Mouse (Mus musculus) stomach, embryonic 16.5 days (tissue): ENCODE measurements around the gene Zbtb8b. TPM values are rescaled to one million over a fixed set of nuclear protein-coding genes. Genes with fewer than 3 reads are reported as not detected.

Experiments
- ATAC-seq: fragments of 200-750 bp; cut with Nextera tagmentation; 2 replicates; pipeline ENCODE4 v1.8.0; 2017; ENCODE audit warnings: moderate number of reproducible peaks, moderate TSS enrichment; ENCODE audit not compliant: insufficient read depth, low FRiP score
- H3K27ac ChIP-seq: fragments of 300-500 bp; sonication (generic); 2 replicates; pipeline ENCODE4 v1.5.1; 2014; ENCODE audit warnings: low read length
- H3K27me3 ChIP-seq: fragments of 300-500 bp; sonication (generic); 2 replicates; pipeline ENCODE4 v1.6.1; 2014; ENCODE audit warnings: low read length, control low read depth, mixed read lengths; ENCODE audit not compliant: control insufficient read depth, insufficient read depth
- H3K36me3 ChIP-seq: fragments of 300-500 bp; sonication (generic); 2 replicates; pipeline ENCODE4 v1.6.1; 2014; ENCODE audit warnings: low read length; ENCODE audit not compliant: control insufficient read depth, insufficient read depth
- H3K4me1 ChIP-seq: fragments of 300-500 bp; sonication (generic); 2 replicates; pipeline ENCODE4 v1.6.1; 2014; ENCODE audit warnings: low read length, control low read depth, mixed read lengths; ENCODE audit not compliant: control insufficient read depth, insufficient read depth
- H3K4me2 ChIP-seq: fragments of 300-500 bp; sonication (generic); 2 replicates; pipeline ENCODE4 v1.6.1; 2014; ENCODE audit warnings: low read depth, low read length, mixed read lengths
- H3K4me3 ChIP-seq: fragments of 300-500 bp; sonication (generic); replicated peaks from 2 replicates; pipeline ENCODE4 v1.5.1; 2014; ENCODE audit warnings: mild to moderate bottlenecking, low read length
- H3K9ac ChIP-seq: fragments of 300-500 bp; sonication (generic); 2 replicates; pipeline ENCODE4 v1.6.1; 2014; ENCODE audit warnings: low read length
- H3K9me3 ChIP-seq: fragments of 300-500 bp; sonication (generic); replicated peaks from 2 replicates; pipeline ENCODE4 v1.6.1; 2016; ENCODE audit warnings: low read length, control low read depth; ENCODE audit not compliant: control insufficient read depth
- WGBS: fragments of 180-500 bp; shearing (Covaris S2); extraction: QIAGEN DNeasy Blood & Tissue Kit; methylation state at CpG from one replicate; pipeline ENCODE4 v1.1.7; 2014; 5-methylcytosine and 5-hydroxymethylcytosine counted together
- polyA plus RNA-seq: library from polyadenylated mRNA; unstranded; fragments of >200 nt; fragmentation: Nextera tagmentation; extraction: Ambion mirVana; gene quantifications from 2 replicates; pipeline ENCODE4 v1.2.1, GENCODE M21; 2015

Gene Zbtb8b
- polyA plus RNA-seq, 1 experiment from 2014 or later = 1.6 TPM

DNA sequence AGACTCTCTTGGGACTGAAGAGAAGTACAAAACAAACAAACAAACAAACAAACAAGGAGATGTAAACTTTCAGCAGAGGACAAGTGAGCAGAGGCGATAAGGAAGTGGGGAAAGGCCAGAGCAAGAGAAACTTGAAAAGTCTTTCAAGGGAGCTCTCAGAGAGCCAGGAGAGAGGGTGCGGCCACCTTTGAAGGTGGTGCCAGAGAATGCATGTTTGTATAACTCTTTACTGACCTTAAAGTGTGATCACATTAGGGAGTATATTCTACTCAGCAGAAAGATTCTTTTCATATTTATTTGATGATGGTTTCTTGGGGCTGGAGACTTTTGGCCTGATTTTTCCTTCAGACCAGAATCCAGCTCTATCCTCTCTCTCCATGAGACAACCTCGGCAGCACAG, 43.7 kb downstream of the Zbtb8b start:
- Histone ChIP-seq H3K4me1 (peaks cover 2% of the 10 kb centered on the region; the same call in 1 of the 2 replicates), H3K9me3 (no peaks in the 10 kb centered on the region), H3K27me3 (no peaks in the 10 kb centered on the region), H3K27ac (no peak overlapping the region), H3K4me3 (no peak overlapping the region), H3K36me3 (no peaks in the 10 kb centered on the region), H3K4me2 (no peak overlapping the region), H3K9ac (no peak overlapping the region)
- ATAC-seq = no peak
- WGBS = 65% methylated on average over 3 of the region's 3 CpGs

DNA sequence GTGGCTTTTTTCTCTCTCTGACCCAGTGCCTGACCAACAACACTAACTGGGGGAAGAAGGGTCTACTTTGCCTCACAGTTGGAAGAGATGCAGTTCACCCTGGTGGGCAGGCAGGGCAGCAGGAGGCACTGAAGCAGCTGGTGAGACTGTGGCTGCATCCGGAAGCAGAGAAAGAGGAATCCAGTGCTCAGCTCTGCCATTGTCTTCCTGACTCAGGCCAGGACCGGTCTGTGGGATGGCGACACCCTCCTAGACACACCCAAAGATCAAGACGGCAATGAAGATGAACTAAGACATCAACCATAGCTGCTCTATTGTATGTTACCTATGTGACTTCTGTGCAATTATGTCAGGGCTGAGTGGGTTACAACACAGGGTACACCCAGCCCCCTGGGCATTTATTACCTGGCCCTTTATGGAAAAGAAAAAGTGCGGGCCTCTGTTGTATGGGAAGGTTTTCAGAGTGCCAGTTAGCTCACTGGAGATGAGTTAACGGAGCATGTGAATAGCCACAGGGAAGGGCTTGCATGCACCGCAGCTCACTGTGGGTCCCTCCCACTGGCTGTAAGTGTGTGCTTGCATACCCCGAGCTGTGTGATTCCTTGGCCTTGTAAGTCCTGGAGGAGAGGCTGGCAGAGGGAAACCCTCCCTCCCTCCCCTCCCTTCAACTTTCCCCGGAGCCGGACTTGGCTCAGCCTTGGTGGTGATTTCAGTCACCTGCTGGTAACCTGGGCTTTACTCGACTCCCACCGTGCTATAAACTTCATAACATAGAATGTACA, 46.4 kb downstream of the Zbtb8b start:
- Histone ChIP-seq H3K4me3 (no peak overlapping the region), H3K4me2 (no peak overlapping the region), H3K27me3 (no peaks in the 10 kb centered on the region), H3K36me3 (no peaks in the 10 kb centered on the region), H3K9ac (0 out of 2 replicates have a peak overlapping the region, but pooled peaks have one; percentile 33), H3K9me3 (no peaks in the 10 kb centered on the region), H3K4me1 (peaks cover 2% of the 10 kb centered on the region; the same call in 1 of the 2 replicates), H3K27ac (no peak overlapping the region)
- WGBS = 42% methylated on average over 12 of the region's 12 CpGs
- peak; percentile 66; the same call in 1 of the 2 replicates for ATAC-seq

DNA sequence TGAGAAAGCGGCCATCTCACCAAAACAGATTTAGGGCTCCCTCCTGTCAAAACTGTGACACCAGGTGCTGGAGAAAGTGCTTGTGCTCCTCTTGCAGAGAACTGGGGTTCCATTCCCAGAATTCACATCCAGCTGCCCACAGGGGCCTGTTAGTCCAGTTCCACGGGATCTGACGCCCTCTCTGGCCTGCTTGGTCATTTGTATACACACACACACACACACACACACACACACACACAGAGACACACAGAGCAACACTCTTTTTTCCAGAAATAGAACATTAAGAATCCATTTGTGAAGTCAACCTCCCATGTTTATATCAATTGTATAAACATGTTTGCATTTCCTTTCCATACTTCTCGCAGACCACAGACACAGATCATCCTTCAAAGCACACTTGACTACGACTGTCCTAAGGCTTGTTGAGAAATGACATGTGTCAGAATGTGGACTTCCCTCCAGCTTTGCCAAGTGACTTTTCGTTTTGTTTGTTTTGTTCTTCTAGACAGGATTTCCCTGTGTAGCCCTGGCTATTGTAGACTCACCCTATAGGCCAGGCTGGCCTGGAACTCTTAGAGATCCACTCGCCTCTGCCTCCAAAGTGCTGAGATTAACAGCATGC, 49.6 kb downstream of the Zbtb8b start:
- H3K36me3 ChIP-seq = no peaks in the 10 kb centered on the region
- no peak overlapping the region for H3K4me3 ChIP-seq
- no peak overlapping the region for H3K4me2 ChIP-seq
- peaks cover 2% of the 10 kb centered on the region; the same call in 1 of the 2 replicates for H3K4me1 ChIP-seq
- 61% methylated on average over 7 of the region's 7 CpGs for WGBS
- no peak overlapping the region for H3K27ac ChIP-seq
- H3K27me3 ChIP-seq = no peaks in the 10 kb centered on the region
- no peaks in the 10 kb centered on the region for H3K9me3 ChIP-seq
- no peak for ATAC-seq
- no peak overlapping the region for H3K9ac ChIP-seq

DNA sequence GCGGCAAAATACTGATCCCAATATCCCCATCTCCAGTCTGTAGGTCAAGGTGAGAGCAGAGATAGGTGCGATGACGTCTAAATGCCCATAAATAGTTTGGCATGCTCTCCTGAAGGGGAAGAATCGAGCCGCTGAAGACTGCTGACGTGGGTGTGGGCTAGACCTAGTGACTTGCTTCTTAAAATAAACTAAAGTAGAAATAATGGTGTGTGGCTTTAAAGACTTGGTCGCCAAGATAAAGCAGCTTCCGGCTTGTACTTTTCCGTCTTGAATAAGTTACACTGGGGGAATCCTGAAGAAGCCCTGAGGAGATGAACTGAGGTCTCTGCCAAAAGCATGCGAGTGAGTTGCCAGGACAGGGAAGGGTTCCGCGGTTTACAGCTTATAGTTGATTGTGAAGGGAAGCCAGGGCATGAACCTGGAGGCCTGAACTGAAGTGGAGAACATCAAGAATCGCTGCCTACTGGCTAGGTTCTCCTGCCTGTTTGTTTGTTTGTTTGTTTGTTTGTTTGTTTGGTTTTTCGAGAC, 50.4 kb downstream of the Zbtb8b start:
- Histone ChIP-seq H3K9me3 (no peaks in the 10 kb centered on the region), H3K9ac (no peak overlapping the region), H3K4me3 (no peak overlapping the region), H3K27me3 (no peaks in the 10 kb centered on the region), H3K36me3 (no peaks in the 10 kb centered on the region), H3K27ac (no peak overlapping the region), H3K4me1 (peaks cover 2% of the 10 kb centered on the region; the same call in 1 of the 2 replicates), H3K4me2 (no peak overlapping the region)
- 81% methylated on average over 14 of the region's 14 CpGs for WGBS
- ATAC-seq = no peak

DNA sequence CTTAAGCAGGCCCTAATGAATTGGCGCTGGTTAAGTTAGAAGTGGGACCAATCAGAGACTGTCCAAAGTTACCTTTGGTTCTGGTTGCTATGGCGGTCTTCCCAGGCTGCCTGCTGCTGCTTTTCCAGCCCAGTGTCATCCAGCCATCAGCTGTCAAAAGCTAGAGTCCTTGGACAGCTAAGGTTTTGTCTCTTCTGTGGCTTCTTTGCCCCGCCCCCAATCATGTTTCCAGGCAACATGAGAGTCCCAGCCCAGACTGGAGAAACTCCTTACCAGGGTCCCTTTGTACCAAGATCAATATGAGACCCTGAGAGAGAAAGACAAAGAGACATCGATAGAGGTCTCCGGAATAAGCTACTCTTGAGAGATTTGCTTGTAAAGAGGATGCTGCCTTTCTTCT, 52.2 kb downstream of the Zbtb8b start:
- Histone ChIP-seq H3K27me3 (no peaks in the 10 kb centered on the region), H3K4me2 (no peak overlapping the region), H3K36me3 (no peaks in the 10 kb centered on the region), H3K4me3 (no peak overlapping the region), H3K4me1 (0 out of 2 replicates have a peak, but pooled peaks cover 7% of the 10 kb centered on the region), H3K9ac (no peak overlapping the region), H3K27ac (no peak overlapping the region), H3K9me3 (no peaks in the 10 kb centered on the region)
- no peak for ATAC-seq
- 77% methylated on average over 5 of the region's 5 CpGs for WGBS

DNA sequence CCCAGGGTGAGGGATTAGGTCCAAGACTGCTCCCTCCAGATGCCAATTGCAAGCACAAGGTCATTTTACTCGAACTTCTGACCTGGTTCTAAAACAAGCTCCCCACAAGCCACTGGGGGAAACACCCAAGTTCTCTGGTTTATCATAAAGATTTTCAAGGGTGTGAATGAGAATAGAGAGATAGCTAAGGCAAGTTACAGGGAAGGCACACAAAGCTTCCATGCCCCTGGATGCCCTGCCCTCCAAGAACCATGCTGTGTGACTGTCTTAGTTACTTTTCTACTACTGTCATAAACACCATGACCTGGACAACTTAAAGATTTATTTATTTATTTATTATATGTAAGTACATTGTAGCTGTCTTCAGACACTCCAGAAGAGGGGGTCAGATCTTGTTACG, 53.7 kb downstream of the Zbtb8b start:
- Histone ChIP-seq H3K36me3 (no peaks in the 10 kb centered on the region), H3K27ac (no peak overlapping the region), H3K9me3 (no peaks in the 10 kb centered on the region), H3K4me2 (no peak overlapping the region), H3K9ac (no peak overlapping the region), H3K4me3 (no peak overlapping the region), H3K4me1 (0 out of 2 replicates have a peak, but pooled peaks cover 7% of the 10 kb centered on the region), H3K27me3 (no peaks in the 10 kb centered on the region)
- WGBS = 65% methylated on average over 2 of the region's 2 CpGs
- no peak for ATAC-seq

DNA sequence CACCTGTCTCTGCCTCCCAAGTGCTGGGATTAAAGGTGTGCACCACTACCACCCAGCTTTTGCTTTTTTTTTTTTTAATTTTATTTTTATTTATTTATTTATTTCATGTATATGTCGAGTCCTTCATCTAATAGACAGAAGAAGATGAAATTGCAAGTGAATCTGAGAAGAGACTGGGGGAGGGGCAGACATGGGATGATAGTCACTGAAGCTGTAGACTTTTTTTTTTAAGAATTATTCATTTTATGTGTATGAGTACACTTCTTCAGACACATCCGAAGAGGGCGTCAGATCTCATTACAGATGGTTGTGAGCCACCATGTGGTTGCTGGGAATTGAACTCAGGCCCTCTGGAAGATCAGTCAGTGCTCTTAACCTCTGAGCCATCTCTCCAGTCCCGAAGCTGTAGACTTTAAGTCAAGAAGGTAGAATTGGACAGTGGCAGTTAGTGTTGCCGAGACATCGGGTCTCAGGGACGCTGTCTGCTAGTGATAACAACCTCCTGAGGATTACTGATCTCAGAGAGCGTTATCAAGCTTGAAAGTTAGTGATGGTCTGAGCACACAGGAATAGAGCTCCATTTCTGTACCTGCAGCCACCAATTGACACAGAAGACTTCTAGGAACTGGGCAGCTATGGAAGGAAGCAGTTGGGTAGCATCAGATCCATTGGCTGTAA, 54.2 kb downstream of the Zbtb8b start:
- 0 out of 2 replicates have a peak, but pooled peaks cover 7% of the 10 kb centered on the region for H3K4me1 ChIP-seq
- no peak overlapping the region for H3K4me2 ChIP-seq
- ATAC-seq = no peak; the same call in 1 of the 2 replicates
- no peaks in the 10 kb centered on the region for H3K27me3 ChIP-seq
- 90% methylated on average over 8 of the region's 8 CpGs for WGBS
- H3K4me3 ChIP-seq = no peak overlapping the region
- H3K27ac ChIP-seq = no peak overlapping the region
- no peaks in the 10 kb centered on the region for H3K9me3 ChIP-seq
- no peaks in the 10 kb centered on the region for H3K36me3 ChIP-seq
- H3K9ac ChIP-seq = no peak overlapping the region

DNA sequence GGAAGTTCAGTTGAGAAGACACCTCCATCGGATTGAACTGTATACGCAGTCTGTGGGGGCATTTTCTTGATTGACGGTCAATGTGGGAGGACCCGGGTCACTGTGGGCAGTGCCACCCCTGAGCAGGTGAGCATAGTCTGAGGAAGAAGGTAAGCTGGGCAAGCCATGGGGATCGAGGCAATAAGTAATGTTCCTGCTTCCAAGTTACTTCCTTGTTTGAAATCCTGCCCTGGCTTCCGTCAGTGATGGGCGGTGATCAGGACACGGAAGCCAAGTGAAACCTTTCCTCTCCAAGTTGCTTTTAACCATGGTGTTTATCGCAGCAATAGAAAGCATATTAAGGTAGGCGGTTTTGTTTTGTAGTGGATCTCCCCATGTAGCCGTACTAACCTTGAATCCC, 55.0 kb downstream of the Zbtb8b start:
- no peaks in the 10 kb centered on the region for H3K27me3 ChIP-seq
- no peak overlapping the region for H3K27ac ChIP-seq
- H3K36me3 ChIP-seq = no peaks in the 10 kb centered on the region
- no peak for ATAC-seq
- H3K4me1 ChIP-seq = 0 out of 2 replicates have a peak, but pooled peaks cover 7% of the 10 kb centered on the region
- WGBS = 81% methylated on average over 11 of the region's 11 CpGs
- H3K9me3 ChIP-seq = no peaks in the 10 kb centered on the region
- H3K4me2 ChIP-seq = no peak overlapping the region
- no peak overlapping the region for H3K4me3 ChIP-seq
- no peak overlapping the region for H3K9ac ChIP-seq
